Mouse (Mus musculus): ENCODE data around the gene Gm28729. TPM values are rescaled to one million over a fixed set of nuclear protein-coding genes. Genes with fewer than 3 reads are reported as not detected.
"Not testable (repeated sequence)": the region's sequence is repeated elsewhere in the genome, so short reads cannot be mapped to it uniquely, and the experiment has no call there.

Gene Gm28729
- polyA plus RNA-seq, 1 experiment, result 0.19 TPM

- TF ChIP-seq POLR2A (IDR thresholded peaks at IDR 0.05; ENCODE audit: extremely low read depth, insufficient read depth, low read length) (0 out of 2 replicates have a peak, but pooled peaks have one; percentile 16), CTCF (IDR thresholded peaks at IDR 0.05; ENCODE audit: extremely low read depth, insufficient read depth, low read length) (peak; percentile 25; the same call in 1 of the 2 replicates)
- Histone ChIP-seq H3K4me3 (ENCODE audit: insufficient read depth, low read length) (no peak overlapping the region), H3K4me1 (ENCODE audit: control insufficient read depth, insufficient read depth, low read length) (no peaks in the 10 kb centered on the region), H3K27ac (ENCODE audit: insufficient read depth, low read length) (no peak overlapping the region)
Observed at GRCm38 (mm10) chr9:96543643-96544640, 18.9 kb upstream of the Gm28729 start.

GRCm38 (mm10) chr9:96538916-96539315 lies 13.9 kb upstream of the Gm28729 start:
- no peaks in the 10 kb centered on the region for H3K4me1 ChIP-seq (ENCODE audit: control insufficient read depth, insufficient read depth, low read length)
- no peak for TF ChIP-seq CTCF (IDR thresholded peaks at IDR 0.05; ENCODE audit: extremely low read depth, insufficient read depth, low read length)
- no peak overlapping the region for H3K27ac ChIP-seq (ENCODE audit: insufficient read depth, low read length)
- H3K4me3 ChIP-seq (ENCODE audit: insufficient read depth, low read length), result no peak overlapping the region

- Histone ChIP-seq H3K4me3 (ENCODE audit: insufficient read depth, low read length) (no peak overlapping the region), H3K27ac (ENCODE audit: insufficient read depth, low read length) (0 out of 2 replicates have a peak overlapping the region, but pooled peaks have one; percentile 17), H3K4me1 (ENCODE audit: control insufficient read depth, insufficient read depth, low read length) (no peaks in the 10 kb centered on the region)
- no peak for TF ChIP-seq CTCF (IDR thresholded peaks at IDR 0.05; ENCODE audit: extremely low read depth, insufficient read depth, low read length)
- TF ChIP-seq POLR2A (IDR thresholded peaks at IDR 0.05; ENCODE audit: extremely low read depth, insufficient read depth, low read length), result no peak
Observed at GRCm38 (mm10) chr9:96537615-96537919, 12.5 kb upstream of the Gm28729 start.

- TF ChIP-seq CTCF (IDR thresholded peaks at IDR 0.05; ENCODE audit: extremely low read depth, insufficient read depth, low read length) (no peak), POLR2A (IDR thresholded peaks at IDR 0.05; ENCODE audit: extremely low read depth, insufficient read depth, low read length) (0 out of 2 replicates have a peak, but pooled peaks have one; percentile 5)
- Histone ChIP-seq H3K4me1 (ENCODE audit: control insufficient read depth, insufficient read depth, low read length) (no peaks in the 10 kb centered on the region), H3K4me3 (ENCODE audit: insufficient read depth, low read length) (peak overlapping the region; percentile 20), H3K27ac (ENCODE audit: insufficient read depth, low read length) (peak overlapping the region; percentile 17)
Observed at GRCm38 (mm10) chr9:96536895-96537614, 12.0 kb upstream of the Gm28729 start.

GRCm38 (mm10) chr9:96536093-96536492 lies 11.0 kb upstream of the Gm28729 start:
- not testable (repeated sequence) for H3K4me1 ChIP-seq (ENCODE audit: control insufficient read depth, insufficient read depth, low read length); H3K4me3 ChIP-seq (ENCODE audit: insufficient read depth, low read length); H3K27ac ChIP-seq (ENCODE audit: insufficient read depth, low read length)

- Histone ChIP-seq H3K4me3 (ENCODE audit: insufficient read depth, low read length) (no peak overlapping the region), H3K27ac (ENCODE audit: insufficient read depth, low read length) (no peak overlapping the region)
- TF ChIP-seq CTCF (IDR thresholded peaks at IDR 0.05; ENCODE audit: extremely low read depth, insufficient read depth, low read length), result no peak
- no peak for TF ChIP-seq POLR2A (IDR thresholded peaks at IDR 0.05; ENCODE audit: extremely low read depth, insufficient read depth, low read length)
Observed at GRCm38 (mm10) chr9:96535431-96535830, 10.4 kb upstream of the Gm28729 start.

GRCm38 (mm10) chr9:96534256-96534655 lies 9.2 kb upstream of the Gm28729 start:
- no peaks in the 10 kb centered on the region; the same call in none of the 2 replicates for H3K4me1 ChIP-seq (ENCODE audit: control insufficient read depth, insufficient read depth, low read length)
- H3K27ac ChIP-seq (ENCODE audit: insufficient read depth, low read length), result no peak overlapping the region
- no peak overlapping the region for H3K4me3 ChIP-seq (ENCODE audit: insufficient read depth, low read length)
- TF ChIP-seq POLR2A (IDR thresholded peaks at IDR 0.05; ENCODE audit: extremely low read depth, insufficient read depth, low read length) (no peak), CTCF (IDR thresholded peaks at IDR 0.05; ENCODE audit: extremely low read depth, insufficient read depth, low read length) (no peak)

More at GRCm38 (mm10) chr9:96535431-96535830, 10.4 kb upstream of the Gm28729 start:
- H3K4me1 ChIP-seq (ENCODE audit: control insufficient read depth, insufficient read depth, low read length), result no peaks in the 10 kb centered on the region; the same call in 1 of the 2 replicates

GRCm38 (mm10) chr9:96533476-96533875 lies 8.4 kb upstream of the Gm28729 start:
- Histone ChIP-seq H3K4me3 (ENCODE audit: insufficient read depth, low read length) (no peak overlapping the region), H3K4me1 (ENCODE audit: control insufficient read depth, insufficient read depth, low read length) (no peaks in the 10 kb centered on the region; the same call in none of the 2 replicates), H3K27ac (ENCODE audit: insufficient read depth, low read length) (no peak overlapping the region)
- TF ChIP-seq POLR2A (IDR thresholded peaks at IDR 0.05; ENCODE audit: extremely low read depth, insufficient read depth, low read length) (no peak), CTCF (IDR thresholded peaks at IDR 0.05; ENCODE audit: extremely low read depth, insufficient read depth, low read length) (no peak)

- TF ChIP-seq POLR2A (IDR thresholded peaks at IDR 0.05; ENCODE audit: extremely low read depth, insufficient read depth, low read length), result no peak
- TF ChIP-seq CTCF (IDR thresholded peaks at IDR 0.05; ENCODE audit: extremely low read depth, insufficient read depth, low read length), result no peak
- no peak overlapping the region for H3K27ac ChIP-seq (ENCODE audit: insufficient read depth, low read length)
- no peaks in the 10 kb centered on the region; the same call in none of the 2 replicates for H3K4me1 ChIP-seq (ENCODE audit: control insufficient read depth, insufficient read depth, low read length)
- H3K4me3 ChIP-seq (ENCODE audit: insufficient read depth, low read length), result no peak overlapping the region
Observed at GRCm38 (mm10) chr9:96532531-96532930, 7.5 kb upstream of the Gm28729 start.

All from cortical plate, adult 2 months (tissue).